Mouse (Mus musculus) liver, embryonic 11.5 days (tissue): ENCODE data around the gene Ebf1. TPM values are rescaled to one million over a fixed set of nuclear protein-coding genes. Genes with fewer than 3 reads are reported as not detected.

Source experiments
- ATAC-seq: fragments of 200-750 bp; cut with Nextera tagmentation; replicated peaks from 2 replicates; pipeline ENCODE4 v1.8.0; 2017; ENCODE audit warnings: moderate number of reproducible peaks, mild to moderate bottlenecking, moderate TSS enrichment, moderate library complexity; ENCODE audit not compliant: low FRiP score
- DNase-seq: peaks from one replicate; pipeline ENCODE4 v3.0.0-alpha.2; 2017; ENCODE audit warnings: low spot score
- H3K27ac ChIP-seq: fragments of 300-500 bp; sonication (generic); 2 replicates; pipeline ENCODE4 v1.5.1; 2014; ENCODE audit warnings: mild to moderate bottlenecking, low read depth, low read length, control low read depth
- H3K27me3 ChIP-seq: fragments of 300-500 bp; sonication (generic); replicated peaks from 2 replicates; pipeline ENCODE4 v1.6.1; 2014; ENCODE audit warnings: low read length, mixed read lengths; ENCODE audit not compliant: control insufficient read depth, insufficient read depth
- H3K36me3 ChIP-seq: fragments of 300-500 bp; sonication (generic); 2 replicates; pipeline ENCODE4 v1.6.1; 2014; ENCODE audit warnings: mild to moderate bottlenecking, low read length, moderate library complexity, mixed read lengths; ENCODE audit not compliant: control insufficient read depth, insufficient read depth
- H3K4me1 ChIP-seq: fragments of 300-500 bp; sonication (generic); replicated peaks from 2 replicates; pipeline ENCODE4 v1.6.1; 2014; ENCODE audit warnings: low read length, mixed read lengths; ENCODE audit not compliant: control insufficient read depth, insufficient read depth
- H3K4me2 ChIP-seq: fragments of 300-500 bp; sonication (generic); 2 replicates; pipeline ENCODE4 v1.6.1; 2014; ENCODE audit warnings: mild to moderate bottlenecking, control low read depth, moderate library complexity
- H3K4me3 ChIP-seq: fragments of 300-500 bp; sonication (generic); 2 replicates; pipeline ENCODE4 v1.5.1; 2014; ENCODE audit warnings: low read depth, low read length, control low read depth
- H3K9ac ChIP-seq: fragments of 300-500 bp; sonication (generic); 2 replicates; pipeline ENCODE4 v1.6.1; 2014; ENCODE audit warnings: low read depth, low read length, control low read depth
- H3K9me3 ChIP-seq: fragments of 300-500 bp; sonication (generic); 2 replicates; pipeline ENCODE4 v1.6.1; 2016; ENCODE audit warnings: low read length, inconsistent platforms, mixed read lengths; ENCODE audit not compliant: control insufficient read depth
- WGBS: fragments of 180-500 bp; shearing (Covaris S2); extraction: QIAGEN DNeasy Blood & Tissue Kit; methylation state at CpG from one replicate; pipeline ENCODE4 v1.1.7; 2014; 5-methylcytosine and 5-hydroxymethylcytosine counted together
- polyA plus RNA-seq: library from polyadenylated mRNA; unstranded; fragments of >200 nt; fragmentation: Nextera tagmentation; extraction: Ambion mirVana; gene quantifications from 2 replicates; pipeline ENCODE4 v1.2.1, GENCODE M21; 2014

Ebf1 gene
- polyA plus RNA-seq, 1 experiment from 2014 or later = 0.99 TPM

DNA sequence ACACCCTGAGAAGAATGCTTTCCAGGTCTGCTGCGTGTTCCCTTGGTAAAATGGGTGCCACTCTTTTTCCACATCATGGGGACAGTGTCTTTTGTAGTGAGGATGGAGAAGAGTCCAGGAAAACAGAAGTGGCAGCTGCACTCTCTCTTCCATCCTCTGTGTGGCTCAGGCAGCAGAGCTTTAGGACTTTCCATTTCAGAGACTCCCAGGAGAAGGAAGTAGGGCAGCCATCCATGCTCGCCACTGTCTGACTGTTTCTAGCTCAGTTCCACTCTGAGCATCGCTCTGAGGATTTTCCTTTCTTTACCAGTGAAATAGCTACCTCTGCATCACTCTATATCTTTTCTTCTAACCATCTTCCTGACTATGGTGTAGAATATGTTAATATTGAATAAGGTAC is 234.8 kb downstream of the Ebf1 start:
- H3K9ac ChIP-seq = no peak overlapping the region
- no peaks in the 10 kb centered on the region for H3K4me1 ChIP-seq
- no peak for ATAC-seq
- H3K27ac ChIP-seq = no peak overlapping the region
- DNase-seq = no peak
- WGBS = 60% methylated on average over 3 of the region's 3 CpGs
- H3K4me2 ChIP-seq = no peak overlapping the region
- no peaks in the 10 kb centered on the region for H3K27me3 ChIP-seq
- H3K9me3 ChIP-seq = no peaks in the 10 kb centered on the region
- no peaks in the 10 kb centered on the region for H3K36me3 ChIP-seq
- no peak overlapping the region for H3K4me3 ChIP-seq

DNA sequence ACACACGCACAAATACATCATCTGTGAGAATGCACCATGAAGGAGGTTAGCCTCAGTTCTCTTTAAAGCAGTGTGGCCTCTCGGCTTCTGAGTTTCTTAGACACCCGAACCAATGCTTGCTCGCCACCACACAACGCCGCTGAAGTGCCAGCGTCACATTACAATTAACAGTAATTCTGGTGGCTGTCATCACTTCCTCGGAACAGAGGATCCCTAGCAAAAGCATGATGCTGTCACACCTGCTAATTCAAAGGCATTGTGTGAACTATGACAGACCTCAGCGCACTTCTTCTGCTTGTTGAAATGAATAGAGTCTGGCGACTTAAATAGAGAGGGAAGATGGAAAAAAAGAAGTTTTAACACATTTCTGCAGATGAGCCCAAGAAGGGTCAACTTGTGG is 235.8 kb downstream of the Ebf1 start:
- Histone ChIP-seq H3K4me2 (no peak overlapping the region), H3K27ac (no peak overlapping the region), H3K36me3 (no peaks in the 10 kb centered on the region), H3K9me3 (no peaks in the 10 kb centered on the region), H3K4me1 (no peaks in the 10 kb centered on the region), H3K4me3 (no peak overlapping the region), H3K9ac (no peak overlapping the region), H3K27me3 (no peaks in the 10 kb centered on the region)
- ATAC-seq (no peak), DNase-seq (no peak)
- WGBS = 86% methylated on average over 10 of the region's 10 CpGs

- WGBS = 78% methylated on average over 7 of the region's 7 CpGs
- Histone ChIP-seq H3K4me1 (no peaks in the 10 kb centered on the region), H3K9ac (no peak overlapping the region), H3K27ac (no peak overlapping the region), H3K36me3 (no peaks in the 10 kb centered on the region), H3K4me2 (no peak overlapping the region), H3K27me3 (no peaks in the 10 kb centered on the region), H3K4me3 (no peak overlapping the region), H3K9me3 (no peaks in the 10 kb centered on the region)
- DNase-seq = no peak
- no peak for ATAC-seq
Observed at GRCm38 (mm10) chr11:44854496-44854895, 237.4 kb downstream of the Ebf1 start.

DNA sequence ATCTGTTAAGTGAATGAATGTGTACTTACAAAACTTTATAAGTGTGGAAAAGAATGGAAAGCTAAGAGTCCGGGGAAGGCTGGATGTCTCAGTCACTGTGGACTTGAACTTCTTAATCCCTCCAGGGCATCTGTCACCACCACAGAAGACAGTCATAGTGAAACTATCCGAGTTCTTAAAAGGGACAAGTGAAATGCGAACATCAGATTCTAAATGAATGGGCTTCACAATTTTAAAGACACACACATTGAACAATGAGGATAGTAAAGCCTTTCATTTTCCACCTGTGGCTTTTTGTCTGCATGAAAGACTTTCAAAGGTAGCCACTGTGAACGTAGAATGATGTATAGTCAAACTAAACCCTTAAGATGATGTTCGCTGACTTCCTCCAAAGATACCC is 244.0 kb downstream of the Ebf1 start:
- no peak for ATAC-seq
- no peak for DNase-seq
- Histone ChIP-seq H3K4me2 (no peak overlapping the region), H3K4me1 (no peaks in the 10 kb centered on the region), H3K27me3 (no peaks in the 10 kb centered on the region), H3K4me3 (no peak overlapping the region), H3K9me3 (no peaks in the 10 kb centered on the region), H3K27ac (no peak overlapping the region), H3K36me3 (no peaks in the 10 kb centered on the region), H3K9ac (no peak overlapping the region)
- 84% methylated on average over 5 of the region's 5 CpGs for WGBS

DNA sequence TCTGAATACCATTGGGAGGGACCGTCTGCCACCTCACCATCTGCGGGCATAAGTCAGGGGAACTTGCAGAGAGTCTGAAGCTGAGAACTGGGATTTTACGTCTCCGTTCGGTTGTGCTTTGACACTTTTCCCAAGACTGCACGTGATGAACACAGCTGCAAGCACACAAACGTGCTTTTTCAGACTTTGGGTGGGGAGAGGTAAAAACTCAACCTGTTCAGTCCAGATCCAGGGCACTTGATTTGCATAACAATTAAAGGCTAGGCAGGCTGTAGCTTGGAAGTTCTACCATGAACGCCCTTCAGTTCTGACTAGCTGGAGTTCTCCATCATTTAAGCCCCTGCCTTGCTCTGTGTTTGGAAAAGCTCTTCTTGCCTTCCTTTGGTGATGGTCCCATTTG is 246.8 kb downstream of the Ebf1 start:
- no peak overlapping the region for H3K9ac ChIP-seq
- H3K9me3 ChIP-seq = no peaks in the 10 kb centered on the region
- 78% methylated on average over 8 of the region's 8 CpGs for WGBS
- no peaks in the 10 kb centered on the region for H3K36me3 ChIP-seq
- ATAC-seq (no peak), DNase-seq (no peak)
- H3K27ac ChIP-seq = no peak overlapping the region
- H3K4me2 ChIP-seq = no peak overlapping the region
- H3K4me1 ChIP-seq = no peaks in the 10 kb centered on the region
- H3K27me3 ChIP-seq = no peaks in the 10 kb centered on the region
- no peak overlapping the region for H3K4me3 ChIP-seq

GRCm38 (mm10) chr11:44866476-44867149 is 249.5 kb downstream of the Ebf1 start:
- Histone ChIP-seq H3K27me3 (no peaks in the 10 kb centered on the region; the same call in 1 of the 2 replicates), H3K27ac (no peak overlapping the region), H3K4me1 (no peaks in the 10 kb centered on the region), H3K9ac (no peak overlapping the region), H3K36me3 (no peaks in the 10 kb centered on the region), H3K4me2 (no peak overlapping the region), H3K4me3 (no peak overlapping the region), H3K9me3 (no peaks in the 10 kb centered on the region)
- WGBS = 70% methylated on average over 14 of the region's 14 CpGs
- no peak for DNase-seq
- ATAC-seq = no peak

GRCm38 (mm10) chr11:44867433-44867832 is 250.3 kb downstream of the Ebf1 start:
- Histone ChIP-seq H3K9ac (no peak overlapping the region), H3K4me1 (no peaks in the 10 kb centered on the region), H3K27ac (no peak overlapping the region), H3K36me3 (no peaks in the 10 kb centered on the region), H3K27me3 (no peaks in the 10 kb centered on the region; the same call in 1 of the 2 replicates), H3K4me2 (no peak overlapping the region), H3K4me3 (no peak overlapping the region), H3K9me3 (no peaks in the 10 kb centered on the region)
- ATAC-seq (no peak), DNase-seq (no peak)
- 59% methylated on average over 4 of the region's 4 CpGs for WGBS

- H3K4me3 ChIP-seq = no peak overlapping the region
- no peak for ATAC-seq
- H3K27me3 ChIP-seq = no peaks in the 10 kb centered on the region; the same call in 1 of the 2 replicates
- no peaks in the 10 kb centered on the region for H3K9me3 ChIP-seq
- H3K36me3 ChIP-seq = no peaks in the 10 kb centered on the region
- DNase-seq = no peak
- no peaks in the 10 kb centered on the region for H3K4me1 ChIP-seq
- 84% methylated on average over 1 of the region's 1 CpGs for WGBS
- H3K9ac ChIP-seq = no peak overlapping the region
- no peak overlapping the region for H3K4me2 ChIP-seq
- no peak overlapping the region for H3K27ac ChIP-seq
Observed at GRCm38 (mm10) chr11:44873876-44874275, 256.8 kb downstream of the Ebf1 start.

DNA sequence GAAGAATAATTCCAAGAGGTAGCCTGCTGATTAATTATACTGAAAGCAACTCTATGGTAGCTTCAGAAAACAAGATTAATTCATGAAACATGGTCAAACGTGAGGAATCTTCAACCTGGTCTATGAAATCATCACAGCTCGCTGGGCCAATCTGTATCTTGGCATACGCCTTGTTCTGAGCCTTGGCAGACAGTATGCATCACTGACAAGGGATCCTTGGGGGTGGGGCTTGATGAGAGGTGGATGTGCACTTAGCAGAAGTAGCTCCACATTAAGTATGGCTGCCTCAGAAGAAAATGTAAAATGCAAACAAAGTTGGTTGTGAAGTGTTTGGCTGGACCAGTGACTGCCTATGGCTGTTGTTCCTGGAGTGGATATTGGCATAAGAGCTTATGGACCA is 258.1 kb downstream of the Ebf1 start:
- no peak for DNase-seq
- Histone ChIP-seq H3K36me3 (no peaks in the 10 kb centered on the region), H3K27me3 (no peaks in the 10 kb centered on the region), H3K4me2 (no peak overlapping the region), H3K9me3 (no peaks in the 10 kb centered on the region), H3K4me1 (no peaks in the 10 kb centered on the region), H3K4me3 (no peak overlapping the region), H3K27ac (no peak overlapping the region), H3K9ac (no peak overlapping the region)
- no peak for ATAC-seq
- 70% methylated on average over 3 of the region's 3 CpGs for WGBS
